Mouse (Mus musculus) bone marrow, adult 2 months (tissue): ENCODE measurements around the gene Glis3. TPM values are rescaled to one million over a fixed set of nuclear protein-coding genes. Genes with fewer than 3 reads are reported as not detected.

ENCODE experiments used
- H3K27ac ChIP-seq: fragments of 200-500 bp; 2 replicates; pipeline ENCODE4 v1.5.1; 2012; ENCODE audit warnings: low read depth, mild to moderate bottlenecking, control low read depth, inconsistent platforms, low read length; ENCODE audit not compliant: control insufficient read depth, poor library complexity, insufficient read depth
- H3K4me1 ChIP-seq: fragments of 200-500 bp; 2 replicates; pipeline ENCODE4 v1.6.1; 2011; ENCODE audit warnings: low read length; ENCODE audit not compliant: control insufficient read depth, insufficient read depth
- H3K4me3 ChIP-seq: fragments of 200-500 bp; replicated peaks from 2 replicates; pipeline ENCODE3; 2011; ENCODE audit warnings: mild to moderate bottlenecking, low read depth, low read length, control low read depth; ENCODE audit not compliant: control insufficient read depth
- CTCF ChIP-seq: fragments of 200-500 bp; IDR thresholded peaks from 2 replicates; pipeline ENCODE4 v1.5.1; 2011; ENCODE audit warnings: low read length, control low read depth; ENCODE audit not compliant: control insufficient read depth, insufficient read depth
- POLR2A ChIP-seq: fragments of 200-500 bp; IDR thresholded peaks from 2 replicates; pipeline ENCODE4 v1.6.1; 2011; ENCODE audit warnings: low read depth, mild to moderate bottlenecking, control low read depth, low read length, borderline replicate concordance; ENCODE audit not compliant: control insufficient read depth
- WGBS: fragments of 180-500 bp; shearing (Covaris S2); methylation state at CpG from one replicate; pipeline ENCODE4 v1.1.7; 2018; 5-methylcytosine and 5-hydroxymethylcytosine counted together
- polyA plus RNA-seq: library from polyadenylated mRNA; stranded (reverse); fragments of >200 nt; gene quantifications from 2 replicates; pipeline ENCODE4 v1.2.4, GENCODE M21; 2011; ENCODE audit warnings: low replicate concordance; ENCODE audit not compliant: missing spikeins, insufficient read depth, insufficient read length

The Glis3 gene
- polyA plus RNA-seq, 1 experiment, result 2.5 TPM

DNA sequence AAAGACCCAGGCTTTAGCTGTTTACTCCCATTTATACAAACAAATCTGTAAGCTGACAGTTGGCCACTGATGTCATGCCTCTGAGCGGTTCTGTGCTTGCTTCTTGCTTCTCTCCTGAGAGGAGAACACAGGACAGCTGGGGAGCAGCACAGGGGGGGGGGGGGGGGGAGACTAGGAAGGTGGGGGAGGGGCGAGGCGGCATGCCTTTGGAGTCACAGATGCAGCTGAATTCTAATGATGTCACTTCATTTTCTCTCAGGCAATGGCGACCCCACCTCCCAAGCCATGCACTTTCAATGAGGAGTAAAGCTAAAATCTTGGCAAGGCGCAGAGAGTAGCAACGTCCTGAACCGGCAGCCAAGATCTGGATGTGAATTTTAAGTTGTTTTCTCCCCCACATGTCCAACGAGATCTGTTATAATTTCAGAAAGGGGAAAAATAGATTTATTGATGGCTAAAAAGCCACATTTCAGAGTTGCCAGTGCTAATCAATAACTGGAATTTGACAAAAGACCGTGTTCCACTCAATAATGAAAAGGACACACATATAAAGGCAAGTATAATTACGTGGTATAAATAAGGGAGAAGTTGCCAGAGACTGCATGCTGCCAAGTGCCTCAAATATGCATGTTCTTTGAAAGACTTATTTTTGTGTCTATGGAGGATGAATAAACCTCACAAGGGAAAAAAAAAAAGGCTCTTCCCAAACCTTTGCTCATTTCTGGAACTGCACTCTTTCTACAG lies 297.5 kb downstream of the Glis3 start:
- Histone ChIP-seq H3K4me3 (no peak overlapping the region), H3K4me1 (no peaks in the 10 kb centered on the region), H3K27ac (no peak overlapping the region)
- TF ChIP-seq POLR2A (no peak), CTCF (no peak)
- WGBS, result 68% methylated on average over 10 of the region's 10 CpGs

DNA sequence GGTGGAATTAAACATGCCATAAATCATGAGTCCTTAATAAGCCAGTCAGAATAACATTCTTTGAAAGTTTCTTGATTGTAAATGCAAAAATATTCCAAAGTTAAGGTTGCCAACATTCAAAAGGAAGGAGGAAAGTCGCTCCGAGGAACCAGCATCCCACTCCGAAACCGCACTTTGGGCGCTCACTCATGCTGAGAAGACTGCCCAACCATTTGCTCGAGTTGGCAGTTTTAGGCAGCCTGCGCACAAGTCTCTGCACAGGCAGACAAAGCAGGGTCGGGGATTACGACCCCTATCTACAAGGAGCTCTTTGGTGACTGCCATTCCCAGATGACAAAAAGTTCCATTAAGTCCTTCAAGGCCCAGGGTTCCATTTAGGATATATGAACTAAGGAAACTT lies 298.4 kb downstream of the Glis3 start:
- WGBS, result 85% methylated on average over 9 of the region's 9 CpGs

DNA sequence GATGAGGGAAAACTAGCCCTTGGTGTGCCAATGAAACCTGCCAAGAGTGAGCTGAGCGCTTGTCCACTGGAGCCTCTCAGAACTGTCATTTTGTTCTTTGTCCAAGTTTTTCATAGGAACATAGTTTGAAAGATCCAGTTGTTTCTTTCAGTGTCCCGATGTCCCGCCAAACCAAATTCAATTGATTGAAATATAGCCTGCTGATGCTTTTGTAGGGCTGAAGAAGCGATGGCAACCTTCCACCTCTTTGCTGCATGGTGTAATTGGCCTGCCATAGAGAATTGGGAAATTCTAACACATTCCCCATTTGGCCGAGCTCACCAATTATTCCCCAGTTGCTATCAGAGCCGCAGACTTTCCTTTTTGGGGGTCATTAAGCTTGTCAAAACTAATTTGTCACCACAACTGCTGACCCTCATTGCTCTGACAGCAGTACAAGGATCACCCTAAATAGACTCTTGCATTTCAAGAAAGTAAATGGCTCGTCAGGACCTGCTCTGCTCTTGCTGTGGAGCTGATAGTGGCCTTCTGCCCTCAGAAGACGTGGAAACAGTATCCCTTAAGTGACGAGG lies 299.1 kb downstream of the Glis3 start:
- 77% methylated on average over 9 of the region's 9 CpGs for WGBS
- TF ChIP-seq CTCF, result no peak
- TF ChIP-seq POLR2A, result no peak
- Histone ChIP-seq H3K4me1 (no peaks in the 10 kb centered on the region), H3K27ac (no peak overlapping the region), H3K4me3 (no peak overlapping the region)

More for the DNA sequence above, 298.4 kb downstream of the Glis3 start:
- TF ChIP-seq CTCF (no peak), POLR2A (no peak)
- Histone ChIP-seq H3K4me3 (no peak overlapping the region), H3K4me1 (no peaks in the 10 kb centered on the region), H3K27ac (no peak overlapping the region)

DNA sequence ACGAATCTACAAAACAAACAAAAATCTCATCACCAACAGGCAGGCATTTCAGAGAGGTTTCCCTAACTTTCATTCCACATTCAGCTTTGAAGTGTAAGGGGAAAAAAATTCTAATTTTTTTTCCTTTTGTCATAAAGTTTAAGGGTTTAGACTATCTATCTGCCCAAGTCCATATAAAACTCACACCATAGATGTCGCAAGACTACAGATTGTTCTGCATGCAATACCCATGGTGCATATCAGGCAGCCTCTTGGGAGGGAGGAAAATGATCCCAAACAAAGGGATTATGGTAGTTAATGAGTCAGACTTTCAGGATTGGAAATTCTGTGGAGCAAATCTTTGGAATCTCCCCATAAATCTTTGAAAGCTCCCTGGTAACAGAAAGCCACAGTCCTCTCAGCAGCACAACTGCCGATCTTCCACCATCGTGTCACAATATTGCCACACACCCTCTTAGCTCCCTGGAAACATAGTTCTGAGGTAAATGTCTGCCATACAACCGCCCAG lies 302.0 kb downstream of the Glis3 start:
- Histone ChIP-seq H3K4me3 (no peak overlapping the region), H3K27ac (no peak overlapping the region), H3K4me1 (no peaks in the 10 kb centered on the region)
- 56% methylated on average over 5 of the region's 5 CpGs for WGBS
- TF ChIP-seq POLR2A, result no peak
- TF ChIP-seq CTCF, result no peak

DNA sequence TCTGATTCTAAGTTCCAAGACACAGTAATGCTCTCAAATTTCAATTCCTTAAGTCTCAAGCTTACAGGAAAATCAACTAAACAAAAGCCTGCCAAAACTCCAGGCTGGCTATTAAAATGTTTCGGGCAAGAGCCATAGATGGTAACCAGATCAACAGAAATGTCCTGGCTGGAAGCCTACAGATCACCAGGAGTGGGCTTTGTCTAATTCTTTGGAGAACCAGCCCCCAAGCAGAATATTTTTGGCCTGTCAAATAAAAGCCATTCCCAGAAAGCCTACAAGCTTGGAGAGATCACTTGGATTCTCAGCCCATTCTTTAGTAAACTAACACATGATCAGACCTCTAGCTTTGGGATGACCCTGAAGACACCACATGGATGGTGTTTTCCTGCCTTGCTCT lies 303.5 kb downstream of the Glis3 start:
- no peak overlapping the region for H3K27ac ChIP-seq
- TF ChIP-seq POLR2A (no peak), CTCF (no peak)
- no peaks in the 10 kb centered on the region for H3K4me1 ChIP-seq
- H3K4me3 ChIP-seq, result no peak overlapping the region
- WGBS, result 78% methylated on average over 1 of the region's 1 CpGs

DNA sequence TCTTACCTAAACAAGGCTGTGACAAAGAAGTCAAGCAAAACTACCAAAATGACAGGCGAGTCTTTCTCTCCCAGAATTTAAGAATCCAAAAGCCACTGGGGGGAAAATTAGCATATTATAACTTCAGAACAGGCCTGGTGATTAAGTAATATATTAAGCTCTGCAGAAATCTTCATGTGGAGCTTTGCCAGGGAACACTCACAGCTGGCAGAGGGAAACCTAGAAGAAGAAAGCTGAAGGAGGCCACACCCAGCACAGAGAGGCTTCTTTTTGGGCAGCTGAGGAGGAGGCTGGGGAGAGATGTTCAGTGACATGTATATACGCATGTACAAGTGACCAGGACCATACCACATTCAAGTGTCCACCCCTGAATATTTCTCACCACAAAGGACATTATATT lies 304.1 kb downstream of the Glis3 start:
- no peak overlapping the region for H3K4me3 ChIP-seq
- H3K4me1 ChIP-seq, result no peaks in the 10 kb centered on the region
- WGBS, result 68% methylated on average over 2 of the region's 2 CpGs
- no peak for TF ChIP-seq POLR2A
- no peak for TF ChIP-seq CTCF
- H3K27ac ChIP-seq, result no peak overlapping the region

DNA sequence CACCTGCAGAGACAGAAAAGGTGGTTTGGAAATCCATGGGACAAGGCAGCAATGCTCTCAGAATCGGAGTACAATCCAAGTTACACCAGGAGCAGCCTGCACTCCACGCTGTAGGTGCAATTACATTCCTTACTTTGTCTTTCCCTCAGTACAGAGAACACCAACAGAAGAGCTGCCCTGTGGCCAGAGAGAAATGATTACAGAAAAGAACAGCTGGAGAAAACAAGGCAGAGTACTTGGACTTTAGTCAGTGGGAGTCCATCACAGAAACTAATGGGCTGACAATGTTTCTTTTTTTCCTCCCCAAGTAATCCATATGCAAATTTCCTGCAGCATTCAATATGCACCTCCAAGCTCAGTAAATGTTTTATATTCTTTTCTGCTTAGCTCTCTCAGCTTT lies 305.4 kb downstream of the Glis3 start:
- Histone ChIP-seq H3K4me3 (no peak overlapping the region), H3K27ac (no peak overlapping the region), H3K4me1 (no peaks in the 10 kb centered on the region)
- WGBS, result 85% methylated on average over 2 of the region's 2 CpGs
- TF ChIP-seq POLR2A, result no peak
- TF ChIP-seq CTCF, result no peak

DNA sequence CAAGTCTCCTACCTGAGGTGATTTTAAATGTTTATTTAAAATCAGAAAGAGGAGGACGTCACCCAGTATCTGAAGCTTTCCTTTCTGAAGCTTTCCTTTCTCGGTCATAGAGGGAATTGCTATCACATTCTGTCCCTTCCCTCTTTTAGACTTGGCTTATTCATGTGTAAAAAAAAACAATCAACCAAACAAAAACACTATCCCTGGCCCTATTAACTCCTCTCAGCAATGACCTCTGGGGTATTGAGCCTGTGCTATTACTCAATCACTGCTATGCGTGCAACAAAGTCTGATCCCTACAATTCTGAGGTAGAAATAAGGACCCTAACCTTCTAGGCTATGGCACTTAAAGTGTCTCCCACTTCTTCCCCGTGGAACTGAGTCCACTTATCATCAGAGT lies 311.7 kb downstream of the Glis3 start:
- 67% methylated on average over 4 of the region's 4 CpGs for WGBS
- H3K4me3 ChIP-seq, result no peak overlapping the region
- H3K27ac ChIP-seq, result no peak overlapping the region
- TF ChIP-seq POLR2A, result no peak
- TF ChIP-seq CTCF, result no peak
- H3K4me1 ChIP-seq, result no peaks in the 10 kb centered on the region

DNA sequence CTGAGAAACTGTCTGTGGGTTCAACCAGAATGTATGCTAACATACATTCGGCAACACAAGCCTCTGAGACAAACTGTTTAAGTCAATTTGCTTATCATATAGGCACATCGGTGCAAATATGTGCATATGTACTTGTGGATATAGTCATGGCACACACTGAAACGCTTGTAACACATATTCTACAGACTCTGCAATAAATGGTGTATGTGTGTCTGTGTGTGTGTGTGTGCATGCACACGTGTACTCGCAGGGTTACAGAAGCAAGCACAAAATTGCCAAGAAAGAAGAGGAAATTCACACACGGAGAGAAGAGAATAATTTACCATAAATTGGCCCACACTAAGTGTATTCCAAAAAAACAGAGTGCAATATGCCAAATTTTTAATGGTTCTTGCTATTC lies 312.6 kb downstream of the Glis3 start:
- Histone ChIP-seq H3K4me3 (no peak overlapping the region), H3K4me1 (no peaks in the 10 kb centered on the region), H3K27ac (no peak overlapping the region)
- WGBS, result 82% methylated on average over 6 of the region's 6 CpGs
- TF ChIP-seq CTCF, result no peak
- TF ChIP-seq POLR2A, result no peak
